Mouse (Mus musculus) CH12.LX (cell line): ENCODE results near the gene Cradd. TPM values are rescaled to one million over a fixed set of nuclear protein-coding genes. Genes with fewer than 3 reads are reported as not detected.

Source experiments
- DNase-seq: peaks from one replicate; pipeline ENCODE4 v3.0.0-alpha.2; 2013; ENCODE audit errors: extremely low read depth
- H3K27ac ChIP-seq: 2 replicates; pipeline ENCODE4 v1.5.1; 2012; ENCODE audit warnings: low read depth, mild to moderate bottlenecking, control low read depth, moderate library complexity; ENCODE audit not compliant: insufficient read depth
- H3K27me3 ChIP-seq: replicated peaks from 2 replicates; pipeline ENCODE3; 2012; ENCODE audit warnings: inconsistent platforms
- H3K36me3 ChIP-seq, 2 experiments: replicated peaks in 1 of 2; 2 replicates each; pipeline versions ENCODE3 to v1.6.1; 2012; ENCODE audit warnings: inconsistent platforms in 1 of 2, low read length in 1 of 2, mild to moderate bottlenecking in 1 of 2, mixed read lengths in 1 of 2, moderate library complexity in 1 of 2; ENCODE audit not compliant: control insufficient read depth in 1 of 2, insufficient read depth in 1 of 2
- H3K4me1 ChIP-seq, 2 experiments: 2 replicates each; pipeline ENCODE4 v1.6.1; 2012; ENCODE audit warnings: inconsistent platforms in 1 of 2, moderate library complexity in 1 of 2; ENCODE audit not compliant: insufficient read depth in 2 of 2, control insufficient read depth in 1 of 2
- H3K4me2 ChIP-seq: 2 replicates; pipeline ENCODE4 v1.6.1; 2012; ENCODE audit warnings: low read depth, mild to moderate bottlenecking, control low read depth; ENCODE audit not compliant: poor library complexity, insufficient read depth, severe bottlenecking
- H3K4me3 ChIP-seq, 3 experiments: fragments of 150-350 bp in 1 of 3; sonication (generic) in 1 of 3; replicated peaks in 1 of 3; 2 replicates each; pipeline versions ENCODE3 to v1.5.1; 2011 to 2012; ENCODE audit warnings: low read depth in 2 of 3, low read length in 2 of 3, mild to moderate bottlenecking in 2 of 3, moderate library complexity in 2 of 3, control low read depth in 1 of 3, improper control_type of control experiment in 1 of 3, inconsistent platforms in 1 of 3, mixed read lengths in 1 of 3; ENCODE audit not compliant: poor library complexity in 1 of 3
- H3K79me2 ChIP-seq: replicated peaks from 2 replicates; pipeline ENCODE4 v1.6.1; 2012; ENCODE audit warnings: mild to moderate bottlenecking, moderate library complexity; ENCODE audit not compliant: control insufficient read depth, poor library complexity, insufficient read depth, severe bottlenecking; ENCODE audit errors: extremely low read depth
- H3K9ac ChIP-seq: 2 replicates; pipeline ENCODE4 v1.6.1; 2012; ENCODE audit warnings: low read depth, mild to moderate bottlenecking, control low read depth, moderate library complexity; ENCODE audit not compliant: insufficient read depth
- H3K9me3 ChIP-seq: replicated peaks from 2 replicates; pipeline ENCODE3; 2012; ENCODE audit warnings: low read length, inconsistent platforms, mixed read lengths
- CTCF ChIP-seq, 2 experiments: IDR thresholded peaks in 1 of 2; conservative IDR thresholded peaks in 1 of 2; 2 replicates each; pipeline ENCODE4 v1.5.1; 2011 to 2012; ENCODE audit warnings: low read depth in 2 of 2, low read length in 2 of 2, improper control_type of control experiment in 1 of 2, inconsistent platforms in 1 of 2, mild to moderate bottlenecking in 1 of 2, moderate library complexity in 1 of 2
- GABPA ChIP-seq: IDR thresholded peaks from 2 replicates; pipeline ENCODE4 v1.6.1; 2012; ENCODE audit warnings: low read depth, low read length, improper control_type of control experiment, inconsistent platforms; ENCODE audit not compliant: insufficient replicate concordance
- JUN ChIP-seq: IDR thresholded peaks from 2 replicates; pipeline ENCODE4 v1.6.1; 2011; ENCODE audit warnings: low read depth, mild to moderate bottlenecking, low read length, improper control_type of control experiment, moderate library complexity; ENCODE audit not compliant: insufficient read depth
- NELFE ChIP-seq: IDR thresholded peaks from 2 replicates; pipeline ENCODE4 v1.6.1; 2011; ENCODE audit warnings: low read depth, low read length, improper control_type of control experiment
- RCOR1 ChIP-seq: conservative IDR thresholded peaks from 2 replicates; pipeline ENCODE4 v1.6.1; 2012; ENCODE audit warnings: low read depth, mild to moderate bottlenecking, inconsistent platforms, low read length, improper control_type of control experiment
- UBTF ChIP-seq: IDR thresholded peaks from 2 replicates; pipeline ENCODE4 v1.6.1; 2012; ENCODE audit warnings: low read depth, mild to moderate bottlenecking, inconsistent platforms, low read length, improper control_type of control experiment, moderate library complexity
- ZC3H11A ChIP-seq: IDR thresholded peaks from 2 replicates; pipeline ENCODE4 v1.6.1; 2012; ENCODE audit warnings: low read depth, mild to moderate bottlenecking, inconsistent platforms, low read length, improper control_type of control experiment
- ZMIZ1 ChIP-seq: IDR thresholded peaks from 2 replicates; pipeline ENCODE4 v1.6.1; 2012; ENCODE audit warnings: low read depth, mild to moderate bottlenecking, inconsistent platforms, low read length, improper control_type of control experiment
- ZNF384 ChIP-seq: IDR thresholded peaks from 2 replicates; pipeline ENCODE4 v1.6.1; 2012; ENCODE audit warnings: low read depth, low read length, improper control_type of control experiment, inconsistent platforms
- dilution Hi-C: fragments of 300-500 bp; cut with MboI; formaldehyde crosslinking; loops from 2 replicates; pipeline ENCODE4 v1.14.3; 2020; ENCODE audit warnings: low sequenced_read_pairs; ENCODE audit not compliant: extremely low pct_unique_long_range_greater_than_20kb, extremely low pct_ligation_motif_present
- in situ Hi-C: fragments of 300-500 bp; cut with MboI; formaldehyde crosslinking; loops from 3 replicates; pipeline ENCODE4 v1.14.3; 2019; ENCODE audit warnings: low sequenced_read_pairs, low pct_ligation_motif_present, low pct_unique_long_range_greater_than_20kb, mixed read lengths
- polyA plus RNA-seq: library from polyadenylated mRNA; unstranded; fragments of >175 nt; gene quantifications from 2 replicates; pipeline ENCODE4 v1.2.1, GENCODE M21; 2012; ENCODE audit warnings: low read depth; ENCODE audit not compliant: insufficient read length
- total RNA-seq, 2 experiments: library from RNA; depleted of rRNA; stranded (reverse); fragments of 300-350 nt in 1 of 2; fragments of >200 nt in 1 of 2; gene quantifications; 2 replicates each; pipeline ENCODE4 v1.2.3; 2012 to 2014

Gene Cradd
- total and polyA plus RNA-seq, 3 experiments = 5.6 to 8.8 (median 5.6) TPM

DNA sequence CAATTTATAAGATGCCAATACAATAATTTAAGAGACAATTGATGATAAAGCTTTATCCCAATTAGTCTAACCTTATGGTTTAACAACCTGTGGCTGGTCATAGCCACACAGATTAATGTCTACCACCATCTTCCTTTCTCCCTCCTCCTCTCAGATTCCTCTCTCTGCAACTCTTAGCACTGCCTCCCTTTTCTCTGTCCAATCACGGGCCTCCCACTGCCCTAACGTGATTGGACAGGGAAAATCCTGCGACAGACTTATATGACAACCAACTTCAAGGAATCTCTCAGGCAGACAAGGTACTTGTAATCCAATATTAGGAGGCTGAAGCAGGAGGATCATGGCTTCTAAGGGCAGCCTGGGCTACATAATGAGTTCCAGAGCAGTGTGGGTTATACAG, 8.7 kb upstream of the Cradd start:
- Histone ChIP-seq H3K9ac (no peak overlapping the region), H3K27me3 (no peaks in the 10 kb centered on the region), H3K27ac (no peak overlapping the region), H3K4me3 (no peak overlapping the region), H3K36me3 (no peaks in the 10 kb centered on the region), H3K4me1 (no peaks in the 10 kb centered on the region), H3K9me3 (no peaks in the 10 kb centered on the region), H3K79me2 (no peaks in the 10 kb centered on the region), H3K4me2 (no peak overlapping the region)
- no peak for DNase-seq
- in situ Hi-C loops = no loop called here
- dilution Hi-C loops = no loop called here
- TF ChIP-seq CTCF (conservative IDR thresholded peaks at IDR 0.05 in 1 of 2, IDR thresholded peaks at IDR 0.05 in 1 of 2; ENCODE audit: low read depth in 2 of 2, low read length in 2 of 2) = no peak
- no peak for TF ChIP-seq UBTF
- no peak for TF ChIP-seq ZC3H11A
- no peak for TF ChIP-seq GABPA
- no peak for TF ChIP-seq ZMIZ1
- no peak for TF ChIP-seq NELFE

DNA sequence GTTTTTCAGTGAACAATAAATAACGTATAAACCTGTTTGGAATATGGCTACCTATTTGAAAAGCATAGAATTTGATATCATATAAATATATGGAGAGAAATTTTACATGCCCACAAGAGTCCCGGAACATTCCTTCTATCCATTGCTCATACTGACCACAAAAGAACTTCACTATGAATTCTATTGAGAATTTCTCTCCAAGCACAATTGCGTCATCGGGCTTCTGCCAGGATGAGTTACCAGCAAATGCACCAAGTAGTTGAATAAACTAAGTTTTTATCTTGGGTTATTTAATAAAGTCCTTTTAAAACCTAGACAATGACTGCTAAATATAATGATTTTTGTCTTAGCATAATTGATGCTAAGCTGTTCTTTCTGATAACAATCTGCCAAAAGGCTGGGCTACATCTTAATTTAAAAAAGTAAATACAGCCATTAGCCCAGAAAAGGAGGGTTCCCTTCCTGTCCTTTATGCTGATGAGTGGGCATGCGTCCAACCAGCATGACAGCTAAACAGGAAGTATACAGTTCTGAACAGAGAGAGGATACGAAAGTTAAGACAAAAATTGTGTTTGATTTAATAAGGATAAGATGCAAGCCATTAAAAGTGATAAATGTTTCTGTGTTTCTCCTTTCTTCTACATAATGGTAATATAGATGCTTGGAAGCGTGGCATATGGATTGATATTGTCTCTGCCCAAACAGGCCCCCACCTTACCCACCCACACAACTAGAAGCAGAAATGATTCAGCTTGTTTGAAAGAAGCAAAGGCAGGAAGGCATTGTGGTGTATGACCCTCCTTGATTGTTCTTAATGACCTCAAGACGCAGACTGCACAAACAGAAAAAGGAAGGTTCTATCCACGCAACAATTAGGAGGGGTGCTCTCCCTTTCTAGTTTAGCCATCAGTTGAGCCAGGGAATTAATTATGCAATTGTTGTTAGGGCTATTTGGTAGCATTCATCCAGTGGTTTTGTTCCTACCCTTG, 6.7 kb upstream of the Cradd start:
- H3K4me1 ChIP-seq = no peaks in the 10 kb centered on the region
- dilution Hi-C loops = no loop called here

DNA sequence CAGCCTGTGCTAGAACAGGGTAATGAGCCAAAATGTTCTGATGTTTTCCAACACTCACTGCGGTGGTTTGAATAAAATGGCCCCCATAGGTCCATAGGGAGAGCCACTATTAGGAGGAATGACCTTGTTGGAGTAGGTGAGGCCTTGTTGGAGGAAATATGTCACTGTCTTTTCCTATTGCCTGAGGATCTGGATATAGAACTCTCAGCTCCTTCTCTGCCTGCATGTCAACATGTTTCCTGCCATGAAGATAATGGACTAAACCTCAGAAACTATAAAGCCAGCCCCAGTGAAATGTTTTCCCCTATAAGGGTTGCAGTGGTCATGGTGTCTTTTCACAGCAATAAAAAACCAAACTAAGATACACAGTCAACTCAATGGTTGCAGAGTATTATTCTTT, 6.0 kb upstream of the Cradd start:
- no peak for DNase-seq
- no peak for TF ChIP-seq ZNF384
- no peaks in the 10 kb centered on the region for H3K36me3 ChIP-seq
- dilution Hi-C loops (no loop called here), in situ Hi-C loops (no loop called here)
- H3K9me3 ChIP-seq = peaks cover 2% of the 10 kb centered on the region
- H3K79me2 ChIP-seq = no peaks in the 10 kb centered on the region
- H3K4me1 ChIP-seq = no peaks in the 10 kb centered on the region
- H3K9ac ChIP-seq = no peak overlapping the region
- H3K4me3 ChIP-seq = no peak overlapping the region
- no peaks in the 10 kb centered on the region for H3K27me3 ChIP-seq
- H3K4me2 ChIP-seq = no peak overlapping the region
- no peak overlapping the region for H3K27ac ChIP-seq

More for the DNA sequence above, 6.7 kb upstream of the Cradd start:
- H3K27me3 ChIP-seq = no peaks in the 10 kb centered on the region
- TF ChIP-seq JUN (no peak), RCOR1 (no peak)
- TF ChIP-seq, all 38 proteins: peak for 0
- no peak overlapping the region for H3K4me2 ChIP-seq
- H3K79me2 ChIP-seq = no peaks in the 10 kb centered on the region
- no peak overlapping the region for H3K9ac ChIP-seq
- no peaks in the 10 kb centered on the region for H3K36me3 ChIP-seq
- H3K9me3 ChIP-seq = peaks cover 2% of the 10 kb centered on the region
- in situ Hi-C loops = no loop called here
- no peak overlapping the region for H3K4me3 ChIP-seq
- no peak overlapping the region for H3K27ac ChIP-seq
- DNase-seq = no peak
